Mouse (Mus musculus) heart, embryonic 12.5 days (tissue): ENCODE measurements at regions not wholly inside any gene's neighbourhood (a gene's known extent, or its start where the extent isn't known, plus 50 kb on each side); places are given as distances from the start of the nearest gene placed in this dataset.

Source experiments
- ATAC-seq: fragments of 200-750 bp; cut with Nextera tagmentation; 2 replicates; pipeline ENCODE4 v1.8.0; 2017; ENCODE audit warnings: moderate TSS enrichment, moderate library complexity; ENCODE audit not compliant: insufficient number of reproducible peaks, low FRiP score
- H3K27ac ChIP-seq: fragments of 300-500 bp; sonication (generic); 2 replicates; pipeline ENCODE4 v1.5.1; 2016; ENCODE audit warnings: mild to moderate bottlenecking, moderate library complexity; ENCODE audit not compliant: poor library complexity, severe bottlenecking
- H3K27me3 ChIP-seq: fragments of 300-500 bp; sonication (generic); replicated peaks from 2 replicates; pipeline ENCODE4 v1.6.1; 2016; ENCODE audit warnings: mild to moderate bottlenecking, moderate library complexity
- H3K36me3 ChIP-seq: fragments of 300-500 bp; sonication (generic); 2 replicates; pipeline ENCODE4 v1.6.1; 2016; ENCODE audit warnings: mild to moderate bottlenecking, moderate library complexity
- H3K4me1 ChIP-seq: fragments of 300-500 bp; sonication (generic); replicated peaks from 2 replicates; pipeline ENCODE4 v1.6.1; 2016; ENCODE audit warnings: mild to moderate bottlenecking
- H3K4me2 ChIP-seq: fragments of 300-500 bp; sonication (generic); 2 replicates; pipeline ENCODE4 v1.6.1; 2016; ENCODE audit warnings: mild to moderate bottlenecking, moderate library complexity
- H3K4me3 ChIP-seq: fragments of 300-500 bp; sonication (generic); 2 replicates; pipeline ENCODE4 v1.5.1; 2016; ENCODE audit warnings: mild to moderate bottlenecking
- H3K9ac ChIP-seq: fragments of 300-500 bp; sonication (generic); 2 replicates; pipeline ENCODE4 v1.6.1; 2016; ENCODE audit warnings: mild to moderate bottlenecking, moderate library complexity
- H3K9me3 ChIP-seq: fragments of 300-500 bp; sonication (generic); replicated peaks from 2 replicates; pipeline ENCODE4 v1.6.1; 2016; ENCODE audit warnings: mild to moderate bottlenecking, moderate library complexity
- WGBS: fragments of 180-500 bp; shearing (Covaris S2); methylation state at CpG from one replicate; pipeline ENCODE4 v1.1.7; 2016; 5-methylcytosine and 5-hydroxymethylcytosine counted together

- ATAC-seq, result no peak
- WGBS, result 66% methylated on average over 6 of the region's 6 CpGs
- Histone ChIP-seq H3K36me3 (no peaks in the 10 kb centered on the region), H3K4me3 (no peak overlapping the region), H3K27me3 (no peaks in the 10 kb centered on the region), H3K9ac (no peak overlapping the region), H3K4me1 (no peaks in the 10 kb centered on the region), H3K9me3 (no peaks in the 10 kb centered on the region), H3K4me2 (no peak overlapping the region), H3K27ac (no peak overlapping the region)
These were observed 73.6 kb upstream of the Gm11042 start for GRCm38 (mm10) chr12:74389811-74390210.
